Mouse (Mus musculus) spleen, postnatal 0 days (tissue): ENCODE measurements around the gene Ubac2. TPM values are rescaled to one million over a fixed set of nuclear protein-coding genes. Genes with fewer than 3 reads are reported as not detected.

Experiments
- polyA plus RNA-seq: library from polyadenylated mRNA; unstranded; fragments of >200 nt; fragmentation: Nextera tagmentation; extraction: Ambion mirVana; gene quantifications from 2 replicates; pipeline ENCODE4 v1.2.1, GENCODE M21; 2015

Gene Ubac2
- polyA plus RNA-seq, result 24.3 and 27.1 TPM in 2 replicates

DNA sequence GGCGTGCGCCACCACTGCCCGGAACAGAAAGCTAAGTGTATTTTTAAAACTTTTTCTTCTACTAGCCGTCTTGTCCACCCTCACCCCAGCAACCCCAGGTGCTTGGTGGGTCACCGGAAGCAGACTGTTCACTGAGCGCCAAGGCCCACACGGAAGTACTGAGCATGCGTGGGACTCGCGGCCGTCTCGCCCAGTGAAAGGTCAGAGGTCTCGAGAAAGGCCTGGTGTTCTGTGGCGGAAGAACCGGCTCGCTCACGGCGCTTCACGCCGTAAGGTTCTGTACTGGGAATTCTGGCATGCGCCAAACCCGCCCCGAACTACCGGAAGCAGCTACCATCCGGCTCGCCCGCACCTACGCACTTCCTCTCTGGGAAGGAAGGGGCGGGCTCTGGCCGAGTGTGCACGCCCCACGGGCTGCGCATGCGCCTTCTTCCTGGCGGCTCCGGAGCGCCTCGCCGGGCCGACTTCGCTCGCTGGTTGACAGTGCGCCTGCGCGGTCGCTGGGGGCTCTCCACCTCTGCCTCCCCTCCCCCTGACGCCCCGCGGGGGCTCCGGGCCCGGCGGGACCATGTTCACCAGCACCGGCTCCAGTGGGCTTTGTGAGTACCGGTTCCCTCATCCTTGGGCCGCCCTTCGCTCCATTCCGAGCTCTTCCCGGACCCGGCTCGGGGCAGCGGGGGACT, at the start of gene Ubac2:
Gene Ubac2 (plus strand): TSS at position 445 of the 683 bp plus-strand sequence.

DNA sequence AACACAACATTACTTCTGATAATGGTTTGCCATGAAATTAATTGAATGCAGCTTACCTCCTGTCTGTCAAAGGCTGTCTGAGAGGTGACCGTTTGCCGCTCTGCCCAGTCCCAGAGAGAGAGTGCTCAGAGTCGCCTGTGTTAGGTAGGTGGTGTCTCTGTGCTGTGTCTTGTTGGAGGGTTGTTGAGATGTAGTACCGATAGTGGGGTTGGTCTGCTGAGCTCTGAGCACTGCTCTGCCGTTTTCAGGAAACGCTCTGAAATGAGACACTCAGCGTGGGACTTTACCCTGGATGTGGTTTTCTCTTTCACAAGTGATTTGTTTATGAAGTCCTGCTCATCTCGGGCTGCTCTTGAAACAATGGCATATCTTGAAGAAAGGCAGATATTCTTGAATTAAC, 37.2 kb downstream of the Ubac2 start, which contains the start of gene Gpr18:
Gene Gpr18 (minus strand): TSS at position 161 of the 400 bp plus-strand sequence.

DNA sequence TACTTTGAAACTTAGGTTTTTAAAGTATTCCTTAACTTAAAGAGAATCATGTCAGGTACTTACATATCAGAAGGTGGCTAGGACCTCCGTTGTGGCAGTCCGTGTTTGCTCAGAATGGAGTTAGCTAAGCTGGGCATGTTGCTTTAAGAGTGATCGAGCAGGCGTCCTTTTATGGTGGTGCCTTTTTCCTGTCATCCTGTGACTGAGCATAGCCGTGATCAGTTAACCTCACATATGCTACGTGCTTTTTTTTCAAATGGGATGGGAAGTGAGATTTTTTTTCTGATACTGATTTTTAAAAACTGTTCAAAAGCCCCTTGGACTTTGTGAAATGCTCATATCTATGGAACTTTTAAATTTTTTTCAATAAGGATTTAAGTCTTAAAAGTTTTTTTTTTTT, 86.6 kb downstream of the Ubac2 start, which contains the start of gene Gpr183:
Gene Gpr183 (minus strand): TSS at position 206 of the 400 bp plus-strand sequence.

DNA sequence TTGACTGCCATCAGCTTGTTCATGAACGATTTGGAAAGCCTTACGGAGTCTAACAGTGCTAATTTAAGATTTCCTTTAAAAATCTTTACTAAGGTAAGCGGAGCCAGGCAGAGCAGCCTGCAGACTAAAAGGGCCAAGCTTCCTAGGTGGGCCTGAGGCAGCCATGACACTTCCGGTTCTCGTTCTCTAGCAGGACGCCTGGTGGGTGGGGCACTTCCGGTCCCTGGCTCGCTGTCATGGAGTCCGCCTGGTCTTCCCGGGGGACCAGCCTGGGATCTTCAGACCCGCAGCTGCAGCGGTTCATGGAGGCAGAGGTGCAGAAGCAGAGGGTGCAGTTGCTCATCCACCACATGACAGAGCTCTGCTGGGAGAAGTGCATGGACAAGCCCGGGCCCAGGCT, 156.0 kb downstream of the Ubac2 start, which contains the start of gene Timm8a2:
Gene Timm8a2 (plus strand): TSS at position 224 of the 400 bp plus-strand sequence.

Other genes with a start within 250 kb of the Ubac2 start
- gene Dock9, start 80.8 kb upstream of the Ubac2 start, polyA plus RNA-seq, result 2.0 and 2.5 TPM in 2 replicates
- gene Gpr18, start 37.2 kb downstream of the Ubac2 start, polyA plus RNA-seq, result 1.5 and 2.8 TPM in 2 replicates
- gene Gpr183, start 86.6 kb downstream of the Ubac2 start, polyA plus RNA-seq, result 1.7 and 3.2 TPM in 2 replicates
- gene Timm8a2, start 156.1 kb downstream of the Ubac2 start, polyA plus RNA-seq, result not detected in 2 replicates
- 66.1 and 70.5 TPM in 2 replicates for gene Tm9sf2, start 228.4 kb downstream of the Ubac2 start, polyA plus RNA-seq